Mouse (Mus musculus): ENCODE results near the gene Trpm8.

Gene Trpm8

GRCm38 (mm10) chr1:88366881-88367644, 89.6 kb downstream of the Trpm8 start:
- in situ Hi-C loops (cut with MboI; ENCODE audit: low pct_unique_long_range_greater_than_20kb in 1 of 2, low sequenced_read_pairs in 2 of 2, unreplicated experiment in 1 of 2): no loop called here

- in situ Hi-C loops (cut with MboI; ENCODE audit: low pct_unique_long_range_greater_than_20kb in 1 of 2, low sequenced_read_pairs in 2 of 2, unreplicated experiment in 1 of 2): no loop called here
These were observed 101.0 kb downstream of the Trpm8 start for GRCm38 (mm10) chr1:88378446-88378845.

- in situ Hi-C loops (cut with MboI; ENCODE audit: low pct_unique_long_range_greater_than_20kb in 1 of 2, low sequenced_read_pairs in 2 of 2, unreplicated experiment in 1 of 2): no loop called here
These were observed 114.2 kb downstream of the Trpm8 start for GRCm38 (mm10) chr1:88391632-88392031.

GRCm38 (mm10) chr1:88393321-88393720, 115.9 kb downstream of the Trpm8 start:
- in situ Hi-C loops (cut with MboI; ENCODE audit: low pct_unique_long_range_greater_than_20kb in 1 of 2, low sequenced_read_pairs in 2 of 2, unreplicated experiment in 1 of 2): no loop called here

GRCm38 (mm10) chr1:88403378-88403777, 125.9 kb downstream of the Trpm8 start:
- in situ Hi-C loops (cut with MboI; ENCODE audit: low pct_unique_long_range_greater_than_20kb in 1 of 2, low sequenced_read_pairs in 2 of 2, unreplicated experiment in 1 of 2): no loop called here

GRCm38 (mm10) chr1:88406078-88406806, 128.8 kb downstream of the Trpm8 start:
- in situ Hi-C loops (cut with MboI; ENCODE audit: low pct_unique_long_range_greater_than_20kb in 1 of 2, low sequenced_read_pairs in 2 of 2, unreplicated experiment in 1 of 2): no loop called here

GRCm38 (mm10) chr1:88406807-88407198, 129.3 kb downstream of the Trpm8 start, which contains the start of gene Spp2:
Gene Spp2, plus strand, starts transcription at chr1:88406961.
- in situ Hi-C loops (cut with MboI; ENCODE audit: low pct_unique_long_range_greater_than_20kb in 1 of 2, low sequenced_read_pairs in 2 of 2, unreplicated experiment in 1 of 2): no loop called here

- in situ Hi-C loops (cut with MboI; ENCODE audit: low pct_unique_long_range_greater_than_20kb in 1 of 2, low sequenced_read_pairs in 2 of 2, unreplicated experiment in 1 of 2): no loop called here
These were observed 130.9 kb downstream of the Trpm8 start for GRCm38 (mm10) chr1:88408340-88408739.

- in situ Hi-C loops (cut with MboI; ENCODE audit: low pct_unique_long_range_greater_than_20kb in 1 of 2, low sequenced_read_pairs in 2 of 2, unreplicated experiment in 1 of 2): loop anchor here in 1 of 2 experiments (10.0 kb wide), 1 partner anchor 113 kb away; no protein-coding TSS in a partner anchor
These were observed 134.6 kb downstream of the Trpm8 start for GRCm38 (mm10) chr1:88412013-88412412.

- in situ Hi-C loops (cut with MboI; ENCODE audit: low pct_unique_long_range_greater_than_20kb in 1 of 2, low sequenced_read_pairs in 2 of 2, unreplicated experiment in 1 of 2): loop anchor here in 1 of 2 experiments (10.0 kb wide), 1 partner anchor 106 kb away; no protein-coding TSS in a partner anchor
These were observed 141.5 kb downstream of the Trpm8 start for GRCm38 (mm10) chr1:88418943-88419342.

- in situ Hi-C loops (cut with MboI; ENCODE audit: low pct_unique_long_range_greater_than_20kb in 1 of 2, low sequenced_read_pairs in 2 of 2, unreplicated experiment in 1 of 2): no loop called here
These were observed 144.6 kb downstream of the Trpm8 start for GRCm38 (mm10) chr1:88422045-88422444.

- in situ Hi-C loops (cut with MboI; ENCODE audit: low pct_unique_long_range_greater_than_20kb in 1 of 2, low sequenced_read_pairs in 2 of 2, unreplicated experiment in 1 of 2): no loop called here
These were observed 145.5 kb downstream of the Trpm8 start for GRCm38 (mm10) chr1:88422846-88423395.

GRCm38 (mm10) chr1:88424602-88425252, 147.3 kb downstream of the Trpm8 start:
- in situ Hi-C loops (cut with MboI; ENCODE audit: low pct_unique_long_range_greater_than_20kb in 1 of 2, low sequenced_read_pairs in 2 of 2, unreplicated experiment in 1 of 2): loop anchor here in 1 of 2 experiments (5.0 kb wide), 1 partner anchor 293 kb away; no protein-coding TSS in a partner anchor

GRCm38 (mm10) chr1:88427987-88428741, 150.7 kb downstream of the Trpm8 start:
- in situ Hi-C loops (cut with MboI; ENCODE audit: low pct_unique_long_range_greater_than_20kb in 1 of 2, low sequenced_read_pairs in 2 of 2, unreplicated experiment in 1 of 2): loop anchor here in 1 of 2 experiments (5.0 kb wide), 1 partner anchor 289 kb away; no protein-coding TSS in a partner anchor

GRCm38 (mm10) chr1:88429413-88429812, 152.0 kb downstream of the Trpm8 start:
- in situ Hi-C loops (cut with MboI; ENCODE audit: low pct_unique_long_range_greater_than_20kb in 1 of 2, low sequenced_read_pairs in 2 of 2, unreplicated experiment in 1 of 2): loop anchor here in 1 of 2 experiments (5.0 kb wide), 1 partner anchor 288 kb away; no protein-coding TSS in a partner anchor

- in situ Hi-C loops (cut with MboI; ENCODE audit: low pct_unique_long_range_greater_than_20kb in 1 of 2, low sequenced_read_pairs in 2 of 2, unreplicated experiment in 1 of 2): no loop called here
These were observed 153.8 kb downstream of the Trpm8 start for GRCm38 (mm10) chr1:88431262-88431661.

GRCm38 (mm10) chr1:88432601-88433000, 155.1 kb downstream of the Trpm8 start:
- in situ Hi-C loops (cut with MboI; ENCODE audit: low pct_unique_long_range_greater_than_20kb in 1 of 2, low sequenced_read_pairs in 2 of 2, unreplicated experiment in 1 of 2): no loop called here
